Mouse (Mus musculus) mouse embryonic stem cell (cell line): ENCODE data around the gene Zfp64.

Experiments
- in situ Hi-C, 2 experiments: fragments of 300-500 bp; cut with MboI; formaldehyde crosslinking; loops; 1 replicate in 1 of 2; 3 replicates in 1 of 2; pipeline ENCODE4 v1.14.3; 2019 to 2020; ENCODE audit warnings: low sequenced_read_pairs in 2 of 2, low pct_unique_long_range_greater_than_20kb in 1 of 2, mixed read lengths in 1 of 2; ENCODE audit not compliant: unreplicated experiment in 1 of 2

Gene Zfp64

DNA sequence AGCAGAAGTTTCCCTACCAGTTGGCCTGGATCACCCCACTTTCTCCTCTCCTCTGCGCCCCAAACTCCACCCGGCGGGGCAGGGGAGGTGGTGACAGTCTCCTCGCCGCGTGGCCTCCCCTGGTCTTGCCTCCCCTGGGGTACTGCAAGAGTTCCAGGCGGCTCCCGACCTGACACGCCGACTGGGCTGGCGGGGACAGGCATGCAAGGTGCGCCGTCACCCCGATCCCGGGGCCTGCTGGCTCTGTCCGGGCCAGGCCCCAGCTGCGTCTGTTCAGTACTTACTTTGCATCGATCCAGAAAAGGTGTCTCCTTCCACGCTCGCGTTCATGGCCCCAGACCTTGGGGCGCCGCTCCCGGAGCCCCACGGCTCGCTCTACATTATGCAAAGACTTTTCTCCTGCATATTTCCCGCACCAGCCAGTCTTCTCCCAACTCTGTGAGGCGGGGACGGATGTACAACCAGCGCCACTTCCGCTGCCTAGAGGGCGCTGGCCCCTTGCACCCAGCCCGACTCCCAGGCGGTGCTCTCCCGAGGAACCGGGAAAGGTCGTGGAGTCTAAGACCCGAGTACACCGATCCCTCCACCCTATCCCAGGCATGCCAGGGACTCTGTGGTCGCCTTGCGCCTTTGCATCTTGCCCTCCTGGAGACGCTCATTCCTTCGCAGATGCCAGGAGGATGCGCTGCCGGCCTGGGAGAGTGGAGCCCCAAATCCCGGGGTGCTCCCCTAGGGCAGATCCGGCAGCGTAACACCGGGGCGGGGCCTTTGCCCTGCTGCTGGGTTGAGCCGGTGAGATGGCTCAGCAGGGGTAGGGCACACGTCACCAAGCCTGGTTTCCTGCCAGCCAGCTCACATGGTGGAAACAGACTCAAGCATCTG, at the start of gene Zfp64:
Gene Zfp64 (minus strand): TSS at position 753 of the 882 bp plus-strand sequence.
- in situ Hi-C loops: no loop called here

DNA sequence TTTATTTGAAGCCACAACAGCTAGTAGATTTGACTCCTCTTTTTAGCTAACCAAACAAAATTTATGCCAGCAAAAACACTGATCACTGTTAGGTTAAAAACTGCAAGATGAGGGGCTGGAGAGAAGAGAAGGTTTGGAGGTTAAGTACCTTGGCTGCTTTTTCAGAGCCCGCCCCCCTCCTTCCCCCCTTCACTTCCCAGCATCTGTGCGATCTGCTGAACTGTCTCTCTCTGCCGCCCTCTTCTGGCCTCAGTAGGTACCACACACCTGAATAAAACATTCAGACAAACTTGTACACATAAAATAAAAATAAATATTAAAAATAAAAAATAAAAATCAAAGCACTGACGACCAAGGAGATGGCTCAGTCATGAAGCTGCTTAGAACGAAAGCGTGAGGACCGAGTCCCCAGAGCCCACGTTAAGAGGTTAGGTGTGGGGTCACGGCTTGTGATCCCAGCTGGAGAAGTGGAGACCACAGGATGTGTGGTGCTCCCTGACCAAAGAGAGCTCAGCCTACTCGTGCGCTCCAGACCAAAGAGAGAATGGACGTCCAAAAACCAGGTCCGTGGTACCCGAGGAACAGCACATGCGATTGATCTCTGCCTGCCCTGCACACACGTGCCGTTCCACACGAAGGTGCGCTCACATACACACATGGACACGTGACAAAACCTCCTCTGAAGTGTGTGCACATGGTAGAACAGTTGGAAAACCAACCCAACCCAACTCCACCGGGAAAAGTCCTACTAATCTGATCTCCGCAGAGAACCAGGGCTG, 37.4 kb upstream of the Zfp64 start:
- in situ Hi-C loops: no loop called here

DNA sequence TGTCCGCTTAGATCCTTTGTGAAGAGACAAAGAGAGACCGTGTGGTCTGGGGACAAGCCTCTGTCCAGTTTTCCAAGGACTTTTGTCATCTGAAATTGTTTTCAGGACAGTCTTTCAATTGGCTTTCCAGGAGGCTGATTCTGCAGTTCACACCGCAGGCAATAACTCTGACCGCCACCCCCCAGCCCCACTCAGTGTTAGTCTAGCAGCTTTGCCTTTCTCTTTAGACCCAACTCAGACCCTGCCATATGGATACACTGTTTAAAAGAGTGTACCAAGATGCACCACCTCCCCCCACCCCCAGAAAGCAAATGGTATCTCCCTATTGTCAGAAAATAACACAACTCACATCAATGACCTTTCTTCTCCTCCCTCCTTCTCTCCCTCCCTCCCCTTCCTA, 35.6 kb upstream of the Zfp64 start:
- in situ Hi-C loops: no loop called here

GRCm38 (mm10) chr2:168990061-168990753, 34.8 kb upstream of the Zfp64 start:
- in situ Hi-C loops: no loop called here

DNA sequence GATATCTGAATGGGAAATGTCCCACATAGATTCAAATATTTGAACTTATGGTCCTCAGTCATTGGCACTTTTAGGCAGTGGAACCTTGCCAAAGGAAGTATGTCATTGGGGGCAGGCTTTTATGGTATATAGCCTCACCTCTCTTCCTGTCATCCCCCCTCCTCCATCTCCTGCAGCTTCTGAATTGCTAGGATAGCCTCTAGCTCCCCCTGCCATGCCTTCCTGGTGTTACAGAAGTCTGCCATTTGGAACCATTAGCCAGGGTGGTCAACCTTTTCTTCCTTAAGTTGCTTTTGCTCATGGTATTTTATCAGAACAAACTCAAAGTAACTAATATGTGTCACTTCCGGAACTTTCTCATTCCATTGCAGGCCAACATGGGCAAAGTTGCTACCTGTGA, 32.7 kb upstream of the Zfp64 start:
- in situ Hi-C loops: no loop called here

DNA sequence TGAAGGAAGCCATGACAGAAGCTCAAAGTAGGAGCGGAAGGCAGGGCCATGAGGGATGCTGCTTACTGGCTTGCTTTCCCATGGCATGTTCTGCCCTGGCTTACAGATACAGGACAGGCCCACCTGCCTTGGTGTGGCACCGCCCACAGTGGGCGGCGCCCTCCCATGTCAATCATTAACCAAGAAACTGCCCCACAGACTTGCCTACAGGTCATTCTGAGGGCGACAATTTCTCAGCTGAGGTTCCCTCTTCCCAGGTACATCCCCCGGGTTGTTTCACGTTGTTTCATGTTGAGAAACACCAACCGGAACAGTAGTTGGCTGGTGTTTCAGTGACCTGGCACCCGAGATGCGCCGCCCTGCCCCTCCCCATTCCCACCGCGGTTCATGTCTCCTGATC, 32.0 kb upstream of the Zfp64 start:
- in situ Hi-C loops: no loop called here

DNA sequence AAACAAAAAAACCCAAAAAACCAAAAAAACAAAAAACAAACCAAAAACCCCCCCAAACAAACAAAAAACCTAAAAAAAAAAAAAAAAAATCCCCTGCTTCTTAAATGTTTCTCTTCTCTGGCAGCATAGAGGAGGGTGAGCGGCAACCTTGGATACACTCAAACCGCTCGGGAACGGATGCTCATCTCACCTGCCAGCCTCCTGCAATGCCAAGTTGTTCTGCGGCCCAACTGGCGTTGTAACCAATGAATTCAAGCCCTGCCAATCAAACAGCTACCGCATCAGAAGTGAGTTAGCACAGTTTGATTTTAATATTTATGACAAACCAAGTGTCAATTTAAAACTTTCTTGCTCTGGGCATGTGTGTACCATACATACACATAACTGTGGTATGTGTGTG, 26.6 kb upstream of the Zfp64 start:
- in situ Hi-C loops: no loop called here

DNA sequence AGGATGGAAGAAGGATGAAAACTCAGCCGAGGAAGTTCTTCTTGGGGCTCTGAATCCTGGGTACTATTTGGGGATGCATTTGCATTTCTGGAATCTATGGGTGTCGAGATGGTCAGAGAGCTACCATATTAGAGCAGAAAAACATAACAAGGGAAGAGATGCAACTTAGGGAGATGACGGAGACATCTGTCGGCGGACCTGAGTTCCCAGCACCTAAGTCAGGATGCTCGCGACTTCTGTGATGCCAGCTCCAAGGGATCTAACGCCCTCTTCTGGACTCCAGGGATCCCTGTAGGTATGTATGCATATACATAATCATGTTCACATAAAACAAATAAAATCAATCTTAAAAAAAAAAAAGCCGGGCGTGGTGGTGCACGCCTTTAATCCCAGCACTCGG, 26.1 kb upstream of the Zfp64 start:
- in situ Hi-C loops: no loop called here

- in situ Hi-C loops: no loop called here
Measured at GRCm38 (mm10) chr2:168980859-168981258, 25.5 kb upstream of the Zfp64 start.

- in situ Hi-C loops: no loop called here
Measured at GRCm38 (mm10) chr2:168979742-168980141, 24.4 kb upstream of the Zfp64 start.

GRCm38 (mm10) chr2:168978031-168978430, 22.6 kb upstream of the Zfp64 start:
- in situ Hi-C loops: no loop called here

DNA sequence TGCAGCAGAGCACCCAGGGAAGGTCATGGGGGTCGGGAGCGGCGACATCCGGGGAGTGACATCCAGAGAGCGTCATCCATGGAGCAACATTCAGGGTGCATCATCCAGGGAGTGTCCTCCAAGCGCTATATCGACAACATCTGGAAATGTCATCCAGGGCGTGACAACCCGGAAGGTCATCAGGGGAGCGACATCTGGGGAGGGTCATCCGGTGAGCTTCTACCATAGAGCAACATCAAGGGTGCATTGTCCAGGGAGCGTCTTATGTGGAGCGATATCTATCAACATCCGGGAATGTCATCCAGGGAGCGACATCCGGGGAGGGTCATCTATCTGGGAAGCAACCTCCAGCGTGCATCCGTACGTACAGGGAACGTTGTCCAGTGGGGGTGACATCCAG, 14.7 kb upstream of the Zfp64 start:
- in situ Hi-C loops: no loop called here

DNA sequence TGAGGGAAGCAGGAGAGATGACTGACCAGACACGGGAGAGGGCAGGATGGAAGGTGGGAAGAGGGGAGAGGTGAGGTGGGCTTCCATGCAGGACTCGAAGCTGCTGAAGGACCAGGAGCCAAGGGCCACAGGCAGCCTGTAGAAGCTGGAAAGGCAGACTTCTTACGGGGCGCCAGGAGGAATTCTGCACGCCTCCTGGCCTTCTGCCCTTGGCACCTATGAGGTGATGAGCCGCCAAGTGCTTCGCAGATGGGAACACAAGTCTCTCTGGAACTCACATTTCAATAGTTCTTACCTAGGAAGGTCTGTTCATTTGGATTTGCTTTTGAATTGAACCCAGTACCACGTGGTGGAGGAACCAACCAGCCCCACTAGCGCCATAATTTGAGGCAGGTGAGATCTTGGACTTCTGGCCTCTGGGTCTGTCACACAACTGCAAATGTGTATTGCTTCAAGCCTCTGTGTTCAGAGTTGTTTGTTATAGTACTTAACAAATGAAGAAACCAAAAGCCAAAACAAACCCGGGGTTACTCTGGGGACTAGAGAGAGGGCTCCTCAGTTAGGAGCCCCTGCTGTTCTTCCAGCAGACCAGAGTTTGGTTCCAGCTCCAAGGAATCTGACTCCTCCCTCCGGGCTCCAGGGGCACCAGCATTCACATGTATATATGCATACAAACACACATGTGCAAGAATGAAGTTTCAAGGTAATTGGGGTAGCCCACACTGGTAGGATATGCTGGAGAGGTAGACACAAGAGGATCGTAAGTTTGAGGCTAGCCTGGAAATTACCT, 12.9 kb upstream of the Zfp64 start:
- in situ Hi-C loops: no loop called here

GRCm38 (mm10) chr2:168966525-168966924, 11.1 kb upstream of the Zfp64 start:
- in situ Hi-C loops: no loop called here

DNA sequence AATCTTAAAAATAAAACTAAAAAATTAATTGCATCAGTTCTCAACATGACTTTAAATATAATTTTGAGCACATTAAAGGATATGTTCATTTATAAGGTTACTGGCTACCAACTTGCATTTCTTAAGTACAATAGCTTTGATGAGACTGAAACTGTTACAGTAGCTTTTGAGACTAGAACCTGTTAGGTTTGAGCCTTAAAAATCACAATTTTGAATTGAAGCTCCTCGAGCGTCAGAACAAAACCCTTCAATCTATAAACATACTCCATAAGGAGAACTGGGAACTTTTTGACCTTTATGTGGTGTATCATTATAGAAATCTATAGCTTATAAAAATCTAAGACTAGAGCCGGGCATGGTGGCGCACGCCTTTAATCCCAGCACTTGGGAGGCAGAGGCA, 9.5 kb upstream of the Zfp64 start:
- in situ Hi-C loops: no loop called here

GRCm38 (mm10) chr2:168961729-168962666, 6.6 kb upstream of the Zfp64 start:
- in situ Hi-C loops: no loop called here

GRCm38 (mm10) chr2:168960814-168961213, 5.4 kb upstream of the Zfp64 start:
- in situ Hi-C loops: no loop called here
